Mouse (Mus musculus) induced T-regulatory cell, adult 2 months (primary cell): Measurements from ENCODE around the gene Tamm41.

Experiments
- DNase-seq: peaks from one replicate; pipeline ENCODE4 v3.0.0-alpha.2; 2012; ENCODE audit warnings: low read depth

The Tamm41 gene

DNA sequence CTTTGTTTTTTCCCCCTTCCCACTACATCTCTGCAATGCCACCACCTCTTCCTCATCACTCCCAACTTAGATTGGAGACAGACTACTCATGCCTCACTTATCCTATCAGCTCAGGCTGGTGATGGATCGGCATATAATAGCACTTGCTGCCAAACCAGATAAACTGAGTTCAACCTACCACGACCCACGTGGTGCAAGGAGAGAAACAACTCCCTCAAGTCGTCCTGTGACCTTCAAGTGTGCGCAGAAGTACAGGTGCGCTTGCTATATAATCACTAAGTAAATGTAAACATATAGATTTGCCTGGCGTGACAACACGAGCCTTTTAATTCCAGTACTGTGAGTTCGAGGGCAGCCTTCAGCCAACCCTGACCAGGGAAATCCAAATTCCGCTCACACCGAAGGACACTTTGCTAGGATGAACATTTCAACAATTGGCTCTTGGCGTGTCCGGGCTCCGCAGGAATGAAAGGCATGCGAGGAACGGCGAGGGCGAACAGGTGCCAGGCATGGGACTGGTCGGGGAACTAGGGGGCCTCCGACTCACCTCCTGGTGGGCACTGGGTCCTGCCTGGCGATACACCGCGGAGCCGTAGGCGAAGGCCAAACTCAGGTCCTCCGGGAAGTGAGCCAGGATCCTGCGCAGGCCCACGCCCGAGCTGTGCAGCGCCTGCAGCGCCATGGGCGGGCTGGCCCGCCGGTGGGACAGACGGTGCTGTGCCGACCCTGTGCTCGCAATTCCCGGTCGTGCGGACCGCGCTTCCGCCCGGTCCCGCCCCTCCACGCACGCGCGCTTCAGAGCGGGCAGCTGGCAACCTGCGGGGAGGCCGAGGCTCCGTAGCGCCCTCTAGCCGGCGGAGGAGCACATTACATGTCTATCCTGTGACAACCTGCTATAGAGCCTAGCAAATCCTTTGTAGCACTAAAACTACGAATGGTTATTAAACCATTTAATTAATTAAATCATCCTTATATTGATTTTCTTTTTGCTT lies at the start of gene Tamm41:
Gene Tamm41, minus strand, starts transcription at position 774 of the 992 bp plus-strand sequence.
- DNase-seq, result peak; percentile 91

- no peak for DNase-seq
Measured at GRCm38 (mm10) chr6:115085274-115085841, 47.7 kb upstream of the Tamm41 start.

- no peak for DNase-seq
Measured at GRCm38 (mm10) chr6:115076781-115077575, 39.3 kb upstream of the Tamm41 start.

DNA sequence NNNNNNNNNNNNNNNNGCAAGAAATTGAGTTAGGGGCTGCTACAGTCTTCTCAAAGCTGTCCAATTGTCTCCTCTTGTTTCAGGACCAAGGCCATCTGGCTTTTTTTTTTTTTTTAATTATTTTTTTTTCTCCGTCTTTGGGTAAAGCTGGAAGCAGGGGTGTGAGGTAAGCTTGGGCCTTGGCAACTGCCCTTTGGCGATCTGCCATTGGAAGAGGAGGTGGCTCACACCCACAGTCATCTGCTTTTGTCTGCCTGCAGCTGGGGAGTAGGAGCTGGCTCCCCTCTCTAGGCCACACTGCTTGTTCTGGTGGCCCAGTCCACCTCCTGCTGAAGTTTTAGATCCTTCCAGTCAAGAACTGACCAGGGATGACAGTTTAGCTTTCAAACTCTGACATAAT lies 34.3 kb upstream of the Tamm41 start:
- no peak for DNase-seq

- DNase-seq, result peak; percentile 59
Measured at GRCm38 (mm10) chr6:115065411-115066241, 27.9 kb upstream of the Tamm41 start.

DNA sequence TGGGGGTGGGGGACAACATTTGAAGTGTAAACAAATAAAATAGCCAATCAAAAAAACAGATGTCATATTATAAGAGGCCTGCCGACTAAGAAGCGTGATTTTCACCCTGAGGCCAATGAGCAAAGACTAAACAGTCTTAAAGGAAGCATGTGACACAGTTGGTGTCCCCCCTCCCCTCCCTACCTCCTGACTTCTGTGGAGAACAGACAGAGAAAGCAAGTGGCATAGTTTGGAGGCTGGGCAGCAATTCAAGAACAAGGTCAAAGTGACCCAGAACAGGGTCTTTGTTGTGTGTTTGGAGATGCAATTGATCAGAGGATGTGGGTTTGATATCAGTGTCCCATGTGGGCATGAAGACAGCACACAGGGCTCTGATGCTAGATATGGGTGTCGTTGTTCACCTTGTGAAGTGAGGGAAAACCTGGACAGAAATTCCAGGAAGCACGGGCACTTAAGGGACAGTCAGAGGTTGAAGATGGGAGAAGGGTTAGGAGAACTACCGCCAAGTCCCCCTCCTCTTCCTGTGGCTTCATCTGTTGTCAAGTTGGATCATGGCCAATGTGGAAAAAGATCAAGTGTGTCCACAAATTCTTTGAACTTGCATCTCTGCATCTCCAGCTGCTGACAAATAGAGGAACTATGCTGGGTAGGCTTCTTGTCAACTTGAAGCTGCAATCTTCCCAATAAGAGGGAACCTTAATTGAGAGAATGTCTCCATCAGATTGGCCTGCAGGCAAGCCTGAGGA lies 25.1 kb upstream of the Tamm41 start:
- no peak for DNase-seq

DNA sequence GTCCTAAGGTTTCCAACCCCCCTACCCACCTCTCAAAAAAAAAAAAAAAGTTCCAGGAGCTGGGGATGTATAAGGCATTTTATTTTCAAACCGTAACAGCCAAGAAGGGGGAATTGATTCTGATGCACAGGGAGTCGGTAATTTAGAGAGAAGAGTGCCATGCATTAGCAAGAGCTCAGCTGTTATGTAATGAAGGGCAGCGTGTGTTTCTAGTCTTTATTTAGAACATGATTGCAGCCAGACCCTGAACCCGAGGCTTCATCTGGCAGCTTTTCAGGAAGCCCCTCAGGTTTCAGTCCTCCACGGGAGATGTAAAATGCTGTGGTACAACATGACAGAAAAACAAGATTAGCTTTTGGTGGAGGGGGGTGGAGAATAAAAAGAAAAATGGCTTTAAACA lies 21.6 kb upstream of the Tamm41 start:
- no peak for DNase-seq

GRCm38 (mm10) chr6:115056699-115057098 lies 19.0 kb upstream of the Tamm41 start:
- DNase-seq, result no peak

- DNase-seq, result no peak
Measured at GRCm38 (mm10) chr6:115055440-115055839, 17.8 kb upstream of the Tamm41 start.

DNA sequence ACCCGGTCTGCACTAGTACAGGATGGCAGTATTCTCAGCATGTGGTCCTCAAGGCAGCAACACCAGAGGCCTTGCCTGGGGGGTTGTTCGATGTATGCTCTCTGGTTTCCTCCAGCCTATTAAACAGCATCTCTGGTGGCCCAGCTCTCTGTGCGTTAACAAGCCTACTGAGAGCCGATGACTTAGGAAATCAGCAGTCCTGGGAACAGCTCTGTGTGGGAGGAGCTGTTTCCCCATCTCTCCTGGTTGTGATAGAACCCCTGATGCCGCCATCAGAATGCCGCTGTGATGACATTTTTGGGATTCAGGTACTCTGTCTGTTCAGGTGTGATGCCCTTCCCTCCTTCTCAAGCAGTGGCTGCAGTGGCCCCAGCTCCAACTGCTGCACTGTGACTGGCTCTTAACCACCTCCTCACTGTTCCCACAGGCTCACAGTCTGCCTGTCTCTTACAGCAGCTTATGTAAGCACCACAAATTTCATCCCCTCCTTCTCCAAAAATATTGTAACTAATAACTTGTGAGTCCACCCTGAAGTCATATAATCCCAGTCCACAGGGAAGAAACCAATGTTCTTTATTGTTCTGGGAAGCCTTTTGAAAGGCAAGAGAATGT lies 14.0 kb upstream of the Tamm41 start:
- DNase-seq, result no peak

DNA sequence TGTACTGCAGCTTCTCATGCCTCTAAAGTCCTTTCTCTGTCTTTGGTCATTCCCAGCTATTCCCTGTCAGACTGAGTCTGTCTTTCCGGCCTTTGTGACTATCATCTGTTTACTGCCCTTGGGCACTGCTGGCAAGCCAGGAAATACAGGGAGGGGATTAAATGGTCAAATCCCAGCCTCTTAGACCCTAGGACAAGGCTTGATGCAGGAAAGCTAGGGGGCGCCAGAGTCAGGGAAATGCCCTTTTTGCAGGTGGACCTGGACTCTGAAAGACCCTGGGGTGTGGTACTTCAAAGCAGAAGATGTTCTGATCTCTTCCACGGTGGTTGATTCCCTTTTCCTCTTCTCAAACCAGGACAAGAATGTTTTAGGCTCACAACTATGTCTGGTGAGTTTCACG lies 11.3 kb upstream of the Tamm41 start:
- no peak for DNase-seq

DNA sequence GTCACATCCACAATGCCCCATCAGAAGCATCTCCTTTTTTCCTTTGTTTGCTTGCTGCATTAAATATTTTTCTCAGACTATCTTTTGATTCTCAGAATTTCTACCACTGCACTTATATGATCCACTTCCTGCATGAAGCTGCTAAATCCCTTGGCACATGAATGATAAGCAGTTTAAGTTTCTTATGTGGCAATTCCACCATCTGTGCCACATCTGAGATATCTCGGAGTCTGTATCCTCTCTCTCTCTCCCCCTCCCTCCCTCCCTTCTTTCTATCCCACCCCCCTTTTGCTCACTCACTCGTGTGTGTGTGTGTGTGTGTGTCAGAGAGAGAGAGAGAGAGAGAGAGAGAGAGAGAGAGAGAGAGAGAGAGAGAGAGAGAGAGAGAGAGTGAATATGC lies 10.1 kb upstream of the Tamm41 start:
- DNase-seq, result no peak

GRCm38 (mm10) chr6:115046064-115046463 lies 8.4 kb upstream of the Tamm41 start:
- no peak for DNase-seq

DNA sequence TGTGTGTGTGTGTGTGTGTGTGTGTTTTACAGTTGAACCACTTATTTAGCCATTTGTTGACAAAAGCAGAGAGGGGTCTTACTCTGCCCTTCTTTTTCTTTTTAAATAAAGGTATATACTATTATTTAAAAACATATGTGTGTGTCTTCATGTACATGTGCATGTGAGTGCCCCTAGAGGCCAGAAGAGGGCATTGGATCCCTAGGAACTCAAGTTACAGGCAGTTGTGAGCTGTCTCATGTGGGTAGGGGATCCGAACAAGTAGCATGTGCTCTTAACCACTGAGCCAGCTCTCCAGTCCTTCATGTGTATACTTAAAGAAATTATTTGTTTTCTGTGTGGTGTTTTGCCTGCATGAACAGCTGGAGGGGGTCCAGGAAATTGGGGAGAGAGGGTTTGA lies 7.0 kb upstream of the Tamm41 start:
- peak; percentile 27 for DNase-seq

DNA sequence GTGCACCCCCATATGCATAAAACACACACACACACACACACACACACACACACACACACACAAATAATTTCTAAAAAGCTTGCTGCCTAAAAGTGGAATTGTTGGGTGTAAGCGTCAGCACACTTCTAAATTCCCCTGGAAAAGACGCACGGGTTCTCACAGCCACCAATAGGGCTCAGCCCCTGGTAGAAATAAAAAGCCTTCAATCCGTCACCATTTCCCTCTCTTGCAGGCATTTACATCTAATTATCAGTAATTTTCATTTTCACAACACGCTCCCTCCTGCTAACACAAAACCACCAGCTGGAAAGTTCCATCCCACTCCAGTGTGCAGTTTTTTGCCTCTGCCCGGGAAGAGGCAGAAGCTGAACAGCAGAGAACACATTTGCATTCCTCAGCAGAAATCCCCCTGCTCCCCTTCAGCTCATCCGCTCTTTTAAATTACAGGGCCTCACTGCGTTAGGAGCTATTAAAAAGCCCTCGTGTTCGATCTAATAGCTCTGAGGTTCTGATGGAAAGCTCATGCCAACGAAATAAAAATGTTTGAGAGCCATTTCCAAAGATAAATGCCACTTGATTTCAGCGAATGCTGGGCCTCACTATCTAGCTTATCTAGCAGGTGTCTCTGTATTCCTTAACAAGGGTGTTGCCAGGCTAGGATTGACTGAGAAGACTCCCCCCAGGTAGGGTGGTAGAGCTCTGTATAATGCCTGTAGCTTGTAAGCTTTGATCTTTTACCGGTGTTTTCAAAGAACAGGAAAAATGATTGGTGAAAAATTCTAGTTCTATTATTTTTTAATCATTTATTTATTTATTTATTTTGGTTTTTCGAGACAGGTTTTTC lies 6.2 kb upstream of the Tamm41 start:
- DNase-seq, result no peak

- DNase-seq, result no peak
Measured at GRCm38 (mm10) chr6:115042609-115043008, 4.9 kb upstream of the Tamm41 start.

GRCm38 (mm10) chr6:115033441-115033840 lies 4.2 kb downstream of the Tamm41 start:
- DNase-seq, result no peak

GRCm38 (mm10) chr6:115030098-115030497 lies 7.6 kb downstream of the Tamm41 start:
- DNase-seq, result peak; percentile 33

- DNase-seq, result peak; percentile 43
Measured at GRCm38 (mm10) chr6:115029248-115029647, 8.4 kb downstream of the Tamm41 start.
